Mouse (Mus musculus) stomach, embryonic 14.5 days (tissue): Measurements from ENCODE around the gene Abhd14b. TPM values are rescaled to one million over a fixed set of nuclear protein-coding genes. Genes with fewer than 3 reads are reported as not detected.

Source experiments
- ATAC-seq: fragments of 200-750 bp; cut with Nextera tagmentation; 2 replicates; pipeline ENCODE4 v1.8.0; 2017; ENCODE audit warnings: low read depth, moderate TSS enrichment; ENCODE audit not compliant: insufficient number of reproducible peaks, insufficient read depth, low FRiP score
- H3K27ac ChIP-seq: fragments of 300-500 bp; sonication (generic); 2 replicates; pipeline ENCODE4 v1.5.1; 2014; ENCODE audit warnings: mild to moderate bottlenecking, low read length, moderate library complexity, mixed read lengths
- H3K27me3 ChIP-seq: fragments of 300-500 bp; sonication (generic); 2 replicates; pipeline ENCODE4 v1.6.1; 2014; ENCODE audit warnings: low read length, control low read depth, mixed read lengths; ENCODE audit not compliant: control insufficient read depth, insufficient read depth
- H3K36me3 ChIP-seq: fragments of 300-500 bp; sonication (generic); 2 replicates; pipeline ENCODE4 v1.6.1; 2014; ENCODE audit warnings: mild to moderate bottlenecking, control low read depth, low read length, moderate library complexity, mixed read lengths; ENCODE audit not compliant: control insufficient read depth, insufficient read depth
- H3K4me1 ChIP-seq: fragments of 300-500 bp; sonication (generic); 2 replicates; pipeline ENCODE4 v1.6.1; 2014; ENCODE audit warnings: low read length, control low read depth, mixed read lengths; ENCODE audit not compliant: control insufficient read depth, insufficient read depth
- H3K4me2 ChIP-seq: fragments of 300-500 bp; sonication (generic); replicated peaks from 2 replicates; pipeline ENCODE4 v1.6.1; 2014; ENCODE audit warnings: low read depth, low read length, control low read depth
- H3K4me3 ChIP-seq: fragments of 300-500 bp; sonication (generic); 2 replicates; pipeline ENCODE4 v1.5.1; 2014; ENCODE audit warnings: low read depth, low read length, control low read depth
- H3K9ac ChIP-seq: fragments of 300-500 bp; sonication (generic); replicated peaks from 2 replicates; pipeline ENCODE4 v1.6.1; 2014; ENCODE audit warnings: low read depth, mild to moderate bottlenecking, control low read depth, low read length, moderate library complexity, mixed read lengths
- H3K9me3 ChIP-seq: fragments of 300-500 bp; sonication (generic); 2 replicates; pipeline ENCODE4 v1.6.1; 2016; ENCODE audit warnings: low read depth, low read length, control low read depth; ENCODE audit not compliant: control insufficient read depth
- WGBS: fragments of 180-500 bp; shearing (Covaris S2); extraction: QIAGEN DNeasy Blood & Tissue Kit; methylation state at CpG from one replicate; pipeline ENCODE4 v1.1.7; 2014; 5-methylcytosine and 5-hydroxymethylcytosine counted together
- polyA plus RNA-seq: library from polyadenylated mRNA; unstranded; fragments of >200 nt; fragmentation: Nextera tagmentation; extraction: Ambion mirVana; gene quantifications from 2 replicates; pipeline ENCODE4 v1.2.1, GENCODE M21; 2014

The Abhd14b gene
- polyA plus RNA-seq, 1 experiment from 2014 or later = 32.6 TPM

DNA sequence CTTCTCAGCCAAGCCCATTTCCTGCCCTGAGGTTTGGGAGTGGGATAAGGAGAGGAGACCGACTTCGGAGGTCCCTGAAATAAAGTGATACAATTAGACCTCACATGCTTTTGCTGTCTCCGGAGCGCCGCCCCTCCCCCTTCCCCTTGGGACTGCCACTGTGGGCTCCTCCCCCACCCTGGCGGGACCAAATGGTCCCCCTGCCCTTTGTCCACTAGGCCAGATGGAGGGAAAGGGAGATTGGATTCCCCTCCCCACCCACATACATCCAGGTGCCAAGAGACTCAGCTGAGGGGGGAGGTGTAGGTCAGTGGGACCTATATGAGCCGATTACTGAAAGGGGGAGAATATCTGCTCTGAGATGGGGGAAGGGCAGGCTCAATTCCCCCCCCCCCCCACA is 5.6 kb downstream of the Abhd14b start:
- 0 out of 2 replicates have a peak, but pooled peaks have one; percentile 1 for ATAC-seq
- Histone ChIP-seq H3K9ac (no peak overlapping the region), H3K27me3 (no peaks in the 10 kb centered on the region), H3K36me3 (no peaks in the 10 kb centered on the region), H3K4me1 (peaks cover 66% of the 10 kb centered on the region), H3K9me3 (no peaks in the 10 kb centered on the region), H3K4me2 (peak overlapping the region; percentile 92), H3K27ac (peak overlapping the region; percentile 80; the same call in 1 of the 2 replicates), H3K4me3 (peak overlapping the region; percentile 76)
- 5% methylated on average over 7 of the region's 7 CpGs for WGBS

DNA sequence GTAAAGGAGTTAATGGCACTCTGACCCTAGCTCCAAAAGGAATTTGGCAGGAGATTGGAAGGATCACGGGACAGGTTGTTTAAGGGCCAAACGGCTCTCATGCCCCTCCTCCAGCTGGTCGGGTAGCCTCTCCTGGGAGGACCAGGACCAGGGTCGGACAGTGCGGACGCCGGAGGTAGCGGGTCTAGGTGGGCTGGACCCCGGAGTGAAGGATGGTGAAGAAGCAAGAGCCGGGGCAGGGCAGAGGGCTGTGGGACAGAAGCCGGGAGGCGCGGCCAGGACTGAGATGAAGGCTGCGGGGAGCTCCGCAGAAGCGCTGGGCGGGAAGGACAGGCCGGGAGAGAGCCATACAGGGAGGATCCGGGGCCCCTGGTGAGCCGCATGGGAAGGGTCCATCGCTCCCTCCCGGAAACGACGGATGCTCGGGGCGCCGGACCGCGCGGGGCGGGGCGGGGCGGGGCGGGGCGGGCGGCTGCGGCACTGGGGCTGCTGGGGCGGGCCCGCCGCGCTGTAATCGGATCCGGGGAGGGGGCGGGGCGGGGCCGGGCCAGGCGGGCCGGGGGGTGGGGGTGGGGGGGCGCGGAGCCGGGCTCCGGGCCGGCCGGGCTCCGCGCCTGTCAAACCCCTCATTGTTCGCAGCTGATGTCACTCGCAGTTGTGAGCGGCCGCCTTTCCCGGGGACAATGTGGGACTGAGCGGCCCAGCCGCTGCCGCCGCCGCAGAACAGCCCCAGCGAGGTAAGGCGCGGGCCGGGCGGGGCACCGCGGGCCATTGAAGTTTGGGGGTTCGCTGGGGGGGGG is 6.2 kb downstream of the Abhd14b start, which contains the start of gene Pcbp4:
TSS of gene Pcbp4 (plus strand) at position 21 of the 800 bp plus-strand sequence.
- no peaks in the 10 kb centered on the region for H3K27me3 ChIP-seq
- H3K4me1 ChIP-seq = peaks cover 62% of the 10 kb centered on the region
- under 1% methylated on average over 56 of the region's 74 CpGs for WGBS
- no peaks in the 10 kb centered on the region for H3K36me3 ChIP-seq
- H3K9ac ChIP-seq = peak within 1 kb of the TSS; percentile 67
- H3K9me3 ChIP-seq = no peaks in the 10 kb centered on the region
- H3K4me3 ChIP-seq = peak within 1 kb of the TSS; percentile 76
- peak within 1 kb of the TSS; percentile 82; the same call in 1 of the 2 replicates for H3K27ac ChIP-seq
- H3K4me2 ChIP-seq = peak within 1 kb of the TSS; percentile 92
- ATAC-seq = peak; percentile 65

GRCm38 (mm10) chr9:106454071-106454761 is 7.0 kb downstream of the Abhd14b start:
- ATAC-seq = peak; percentile 7; the same call in 1 of the 2 replicates
- WGBS = 2% methylated on average over 13 of the region's 20 CpGs
- Histone ChIP-seq H3K9ac (peak overlapping the region; percentile 67), H3K9me3 (no peaks in the 10 kb centered on the region), H3K36me3 (no peaks in the 10 kb centered on the region), H3K4me3 (peak overlapping the region; percentile 76), H3K4me1 (peaks cover 56% of the 10 kb centered on the region), H3K4me2 (peak overlapping the region; percentile 92), H3K27me3 (no peaks in the 10 kb centered on the region), H3K27ac (peak overlapping the region; percentile 82; the same call in 1 of the 2 replicates)

DNA sequence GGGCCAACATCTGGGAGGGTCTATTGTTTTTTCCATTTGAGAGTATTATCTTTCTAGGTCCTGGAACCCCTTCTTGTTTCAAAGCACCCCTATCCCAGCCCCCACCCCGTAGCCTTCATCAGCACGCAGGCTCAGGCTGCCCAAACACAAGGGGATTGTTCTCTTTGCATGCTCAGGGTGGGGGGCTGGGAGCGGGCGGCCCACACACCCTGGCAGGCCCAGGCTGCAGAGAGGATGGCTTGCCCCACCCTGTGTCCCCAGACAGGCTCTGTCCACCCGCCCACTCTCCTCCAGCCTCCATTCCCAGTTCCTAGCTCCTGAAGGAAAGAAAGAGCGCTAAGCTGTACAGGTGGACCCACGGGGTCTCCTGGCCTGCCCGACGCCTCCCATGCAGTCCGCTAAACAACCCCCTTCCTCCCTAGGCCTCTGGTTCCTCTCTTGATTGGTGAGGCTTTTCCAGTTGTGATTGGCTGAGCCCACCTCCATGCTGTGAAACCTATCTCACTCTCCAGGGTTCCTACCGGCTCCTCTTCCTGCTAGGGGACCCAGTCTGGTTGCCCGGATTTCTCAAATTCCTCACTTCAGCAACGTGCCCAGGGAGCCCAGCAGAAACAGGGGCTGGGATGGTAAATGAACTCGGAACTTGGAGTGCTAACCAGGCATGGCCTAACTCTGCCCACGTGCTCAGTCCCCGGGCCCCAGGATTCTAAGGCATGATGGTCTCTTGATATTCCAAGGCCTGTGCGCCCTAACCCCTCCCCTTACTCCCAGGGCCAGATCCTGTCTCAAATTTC is 7.8 kb downstream of the Abhd14b start:
- Histone ChIP-seq H3K27me3 (no peaks in the 10 kb centered on the region), H3K9ac (peak overlapping the region; percentile 67), H3K27ac (peak overlapping the region; percentile 82), H3K4me3 (peak overlapping the region; percentile 76), H3K36me3 (no peaks in the 10 kb centered on the region), H3K4me2 (peak overlapping the region; percentile 92), H3K4me1 (peaks cover 48% of the 10 kb centered on the region), H3K9me3 (no peaks in the 10 kb centered on the region)
- 4% methylated on average over 17 of the region's 17 CpGs for WGBS
- 0 out of 2 replicates have a peak, but pooled peaks have one; percentile 7 for ATAC-seq

DNA sequence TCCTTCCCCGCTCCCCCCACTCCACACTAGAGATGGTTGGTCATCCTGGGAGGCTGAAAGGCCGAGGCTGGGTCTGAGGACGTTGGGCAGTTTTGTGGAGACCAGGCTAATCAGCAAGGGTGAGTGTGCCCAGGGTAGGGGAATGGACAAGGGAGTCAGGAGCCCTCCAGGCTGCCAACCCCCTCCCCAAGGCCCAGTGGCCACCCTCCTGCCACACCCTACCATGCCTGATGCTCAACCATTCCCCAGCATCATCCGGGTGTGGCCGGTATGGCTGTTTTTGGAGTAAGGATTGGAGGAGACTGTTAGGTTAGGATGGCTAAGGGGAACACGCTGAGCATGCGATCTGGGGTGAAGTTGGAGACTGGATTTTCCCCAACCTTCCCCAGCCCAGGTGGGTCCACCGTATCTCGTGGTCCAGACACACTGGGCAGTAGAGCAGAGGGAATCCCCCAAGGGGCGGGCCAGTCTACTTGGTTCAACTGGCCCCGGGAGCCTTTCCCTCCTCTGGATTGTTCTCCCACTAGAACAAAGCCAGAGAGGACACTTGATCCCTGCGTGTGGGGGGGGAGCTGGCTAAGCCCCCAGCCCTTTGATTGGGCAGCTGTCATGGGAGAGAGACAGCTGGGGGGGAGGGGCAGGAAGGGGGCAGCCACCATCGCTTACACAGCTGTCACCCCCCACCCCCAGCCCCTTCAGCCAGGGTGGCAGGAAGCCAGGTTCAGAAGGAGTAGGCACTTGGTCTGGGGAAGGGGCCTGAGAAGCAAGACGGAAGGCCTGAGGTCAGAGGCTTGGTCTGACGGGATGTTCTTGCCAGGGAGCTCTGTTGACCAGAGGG is 9.3 kb downstream of the Abhd14b start:
- H3K27me3 ChIP-seq = no peaks in the 10 kb centered on the region
- peaks cover 3% of the 10 kb centered on the region; the same call in 1 of the 2 replicates for H3K36me3 ChIP-seq
- H3K4me2 ChIP-seq = peak overlapping the region; percentile 92
- H3K4me3 ChIP-seq = 0 out of 2 replicates have a peak overlapping the region, but pooled peaks have one; percentile 1
- no peaks in the 10 kb centered on the region for H3K9me3 ChIP-seq
- peak overlapping the region; percentile 44; the same call in 1 of the 2 replicates for H3K27ac ChIP-seq
- ATAC-seq = no peak
- 0 out of 2 replicates have a peak overlapping the region, but pooled peaks have one; percentile 67 for H3K9ac ChIP-seq
- H3K4me1 ChIP-seq = peaks cover 36% of the 10 kb centered on the region
- WGBS = 31% methylated on average over 15 of the region's 15 CpGs

GRCm38 (mm10) chr9:106457163-106457559 is 9.9 kb downstream of the Abhd14b start:
- WGBS = 42% methylated on average over 9 of the region's 9 CpGs
- no peak overlapping the region for H3K4me3 ChIP-seq

DNA sequence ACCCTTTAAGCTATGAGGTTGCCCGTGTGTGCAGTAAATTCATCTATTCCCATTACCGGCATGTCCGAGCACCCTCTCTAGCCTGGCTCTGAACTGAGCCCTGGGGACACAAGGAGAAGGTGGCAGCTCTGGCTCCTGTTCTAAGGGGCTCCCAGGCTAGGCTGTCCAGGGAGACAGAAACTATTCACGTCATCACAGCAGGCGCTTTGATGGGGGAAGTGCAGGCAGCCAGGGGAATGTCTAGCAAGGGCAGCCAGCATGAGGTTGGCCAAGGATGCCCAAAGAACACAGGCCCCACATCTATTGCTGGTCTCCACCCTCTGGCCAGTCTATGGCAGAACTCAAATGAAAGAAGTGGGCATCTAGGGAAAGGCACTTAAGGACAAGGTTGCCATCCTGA is 10.7 kb downstream of the Abhd14b start:
- H3K4me3 ChIP-seq = no peak overlapping the region
- WGBS = 73% methylated on average over 5 of the region's 5 CpGs

More at GRCm38 (mm10) chr9:106457163-106457559, 9.9 kb downstream of the Abhd14b start:
- Histone ChIP-seq H3K9me3 (no peaks in the 10 kb centered on the region), H3K36me3 (peaks cover 8% of the 10 kb centered on the region), H3K27ac (peak overlapping the region; percentile 44; the same call in 1 of the 2 replicates), H3K9ac (no peak overlapping the region), H3K4me1 (peaks cover 36% of the 10 kb centered on the region), H3K27me3 (no peaks in the 10 kb centered on the region), H3K4me2 (peak overlapping the region; percentile 92; the same call in 1 of the 2 replicates)
- no peak for ATAC-seq

More for the DNA sequence above, 10.7 kb downstream of the Abhd14b start:
- H3K27ac ChIP-seq = no peak overlapping the region
- H3K4me2 ChIP-seq = no peak overlapping the region
- no peaks in the 10 kb centered on the region for H3K27me3 ChIP-seq
- no peak overlapping the region for H3K9ac ChIP-seq
- H3K4me1 ChIP-seq = peaks cover 30% of the 10 kb centered on the region
- ATAC-seq = no peak
- H3K36me3 ChIP-seq = peaks cover 12% of the 10 kb centered on the region
- H3K9me3 ChIP-seq = no peaks in the 10 kb centered on the region
